Mouse (Mus musculus) embryonic fibroblast, embryonic 13.5 days (primary cell): ENCODE data around the gene Eprs.

Experiments used
- CTCF ChIP-seq: IDR thresholded peaks from 2 replicates; pipeline ENCODE4 v1.5.1; 2011; ENCODE audit warnings: mild to moderate bottlenecking, control low read depth, low read length, moderate library complexity, borderline replicate concordance; ENCODE audit not compliant: insufficient read depth
- POLR2A ChIP-seq: IDR thresholded peaks from 2 replicates; pipeline ENCODE4 v1.6.1; 2011; ENCODE audit warnings: low read depth, mild to moderate bottlenecking, control low read depth, low read length, moderate library complexity

DNA sequence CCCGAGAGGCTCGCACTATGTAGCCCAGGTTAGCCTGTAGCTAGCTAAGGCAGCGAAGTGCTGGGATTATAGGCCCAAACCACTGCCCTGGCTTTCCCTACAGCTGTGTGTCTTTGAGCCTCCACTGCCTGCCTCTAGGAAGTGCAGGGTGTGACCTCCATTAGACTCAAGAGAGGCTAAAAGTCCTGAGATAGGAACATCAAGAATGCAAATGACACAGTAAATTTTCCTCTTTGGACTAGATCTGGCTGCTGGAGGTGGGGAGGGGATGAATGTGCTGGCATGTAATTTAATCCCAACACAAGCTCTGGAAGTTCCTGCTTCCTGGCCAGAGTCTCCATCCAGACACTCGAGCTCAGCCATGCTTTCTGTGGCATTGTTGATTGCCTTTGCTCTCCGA lies 97.3 kb downstream of the Eprs start:
- TF ChIP-seq CTCF (no peak), POLR2A (no peak)
